Mouse (Mus musculus): ENCODE data around the gene Gm11634. TPM values are rescaled to one million over a fixed set of nuclear protein-coding genes. Genes with fewer than 3 reads are reported as not detected.
"Not testable (repeated sequence)": the region's sequence is repeated elsewhere in the genome, so short reads cannot be mapped to it uniquely, and the experiment has no call there.

Gene Gm11634
- total RNA-seq, 1 experiment, result not detected

DNA sequence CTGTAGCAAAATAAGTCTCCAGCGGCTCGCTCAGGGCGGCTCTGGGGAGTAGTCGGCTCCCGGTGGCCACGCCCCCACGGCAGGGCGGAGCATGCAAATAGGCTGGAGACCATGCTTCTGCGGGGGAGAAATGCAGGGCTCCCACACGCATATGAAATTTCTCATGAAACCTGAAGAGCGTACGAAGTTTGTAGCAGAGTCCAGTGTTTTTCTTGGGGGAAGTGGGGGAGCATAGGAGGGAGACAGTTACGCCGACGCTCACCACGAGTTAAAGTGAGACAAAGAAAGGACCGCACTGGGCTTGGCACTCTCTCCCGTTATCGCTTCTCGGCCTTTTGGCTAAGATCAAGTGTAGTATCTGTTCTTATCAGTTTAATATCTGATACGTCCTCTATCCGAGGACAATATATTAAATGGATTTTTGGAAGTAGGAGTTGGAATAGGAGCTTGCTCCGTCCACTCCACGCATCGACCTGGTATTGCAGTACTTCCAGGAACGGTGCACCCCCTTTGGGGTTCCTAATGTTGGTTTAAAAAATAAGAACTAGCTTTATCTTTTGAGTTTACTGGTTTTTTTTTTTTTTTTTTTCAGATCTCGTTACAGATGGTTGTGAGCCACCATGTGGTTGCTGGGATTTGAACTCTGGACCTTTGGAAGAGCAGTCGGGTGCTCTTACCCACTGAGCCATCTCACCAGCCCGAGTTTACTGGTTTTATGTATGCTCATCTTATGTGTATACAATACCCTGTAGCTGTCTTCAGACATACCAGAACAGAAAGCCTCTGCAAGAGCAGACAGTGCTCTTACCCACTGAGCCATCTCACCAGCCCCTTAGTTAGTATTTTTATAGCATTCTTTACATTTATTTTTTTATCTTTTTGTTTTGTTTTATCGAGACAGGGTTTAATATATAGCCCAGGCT lies 5.7 kb upstream of the Gm11634 start:
- DNase-seq (ENCODE audit: low read depth, low spot score), result peak; percentile 93
- in situ Hi-C loops (cut with MboI; ENCODE audit: low sequenced_read_pairs in 2 of 2, unreplicated experiment in 2 of 2); H3K36me3 ChIP-seq (ENCODE audit: control insufficient read depth, insufficient read depth, low read length, poor library complexity, severe bottlenecking); H3K9me3 ChIP-seq (ENCODE audit: control insufficient read depth, insufficient read depth, low read depth, low read length); H3K4me1 ChIP-seq (ENCODE audit: control insufficient read depth in 2 of 2, insufficient read depth in 2 of 2, low read length in 2 of 2, poor library complexity in 1 of 2): not testable (repeated sequence)
- Histone ChIP-seq H3K4me3 (ENCODE audit: insufficient read depth in 1 of 2, low read depth in 1 of 2, low read length in 2 of 2, poor library complexity in 1 of 2, severe bottlenecking in 1 of 2) (peak overlapping the region in 1 of 2 experiments; percentile 14; a peak in 1 of 4 replicates), H3K9ac (ENCODE audit: insufficient read depth, low read depth, low read length, poor library complexity, severe bottlenecking) (peak overlapping the region; percentile 76), H3K27ac (ENCODE audit: insufficient read depth, low read depth, low read length, poor library complexity, severe bottlenecking) (peak overlapping the region; percentile 99)
- TF ChIP-seq HCFC1 (IDR thresholded peaks at IDR 0.05; ENCODE audit: borderline replicate concordance, insufficient read depth, low read length), result peak; percentile 58; the same call in 1 of the 2 replicates

DNA sequence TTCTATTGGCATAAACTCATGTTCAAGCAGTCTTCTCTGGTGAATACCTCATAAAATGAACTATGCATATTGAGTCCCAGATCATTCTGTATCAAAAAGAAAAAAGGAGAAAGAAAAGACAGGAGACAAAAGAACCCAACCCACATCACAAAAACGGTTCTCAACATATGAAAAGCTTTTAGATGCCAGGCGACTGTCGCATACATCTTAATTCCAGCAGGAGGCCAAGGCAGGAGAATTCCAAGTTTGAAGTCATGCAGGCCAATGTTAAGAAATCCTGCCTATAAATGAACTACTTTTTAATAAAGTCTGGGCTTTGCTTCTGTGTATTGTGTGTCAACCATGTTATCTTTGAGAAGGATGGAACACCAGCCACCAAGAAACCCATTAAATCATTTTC lies 5.1 kb upstream of the Gm11634 start:
- no peak overlapping the region for H3K4me3 ChIP-seq (ENCODE audit: insufficient read depth in 1 of 2, low read depth in 1 of 2, low read length in 2 of 2, poor library complexity in 1 of 2, severe bottlenecking in 1 of 2)

DNA sequence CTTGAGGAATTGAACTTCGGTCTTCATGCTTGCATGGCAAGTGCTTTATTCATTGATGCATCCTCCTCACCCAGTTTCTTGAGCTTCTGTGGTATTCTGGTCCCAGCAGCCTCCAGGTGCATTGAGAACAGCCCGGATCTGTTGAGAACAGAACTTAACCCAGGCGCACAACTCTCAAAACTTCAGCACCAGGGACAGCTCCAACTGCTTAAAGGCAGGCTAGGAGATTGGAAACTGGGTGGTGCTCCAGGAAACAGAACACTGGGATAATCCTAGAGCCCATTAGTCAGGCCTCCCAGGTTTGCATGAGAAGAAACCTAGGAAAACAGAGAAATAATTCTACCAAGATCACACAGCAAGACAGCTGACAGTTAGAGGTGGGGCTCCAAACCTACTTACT lies 3.4 kb upstream of the Gm11634 start:
- DNase-seq (ENCODE audit: low read depth, low spot score), result peak; percentile 92
- Histone ChIP-seq H3K27ac (ENCODE audit: insufficient read depth, low read depth, low read length, poor library complexity, severe bottlenecking) (no peak overlapping the region), H3K9me3 (ENCODE audit: control insufficient read depth, insufficient read depth, low read depth, low read length) (no peaks in the 10 kb centered on the region), H3K4me1 (ENCODE audit: control insufficient read depth in 2 of 2, insufficient read depth in 2 of 2, low read length in 2 of 2, poor library complexity in 1 of 2) (no peaks in the 10 kb centered on the region), H3K4me3 (ENCODE audit: insufficient read depth in 1 of 2, low read depth in 1 of 2, low read length in 2 of 2, poor library complexity in 1 of 2, severe bottlenecking in 1 of 2) (no peak overlapping the region), H3K36me3 (ENCODE audit: control insufficient read depth, insufficient read depth, low read length, poor library complexity, severe bottlenecking) (no peaks in the 10 kb centered on the region), H3K9ac (ENCODE audit: insufficient read depth, low read depth, low read length, poor library complexity, severe bottlenecking) (no peak overlapping the region)
- in situ Hi-C loops (cut with MboI; ENCODE audit: low sequenced_read_pairs in 2 of 2, unreplicated experiment in 2 of 2), result no loop called here
- TF ChIP-seq MAFK (IDR thresholded peaks at IDR 0.05; ENCODE audit: insufficient read depth, low read depth, low read length) (no peak), ZC3H11A (IDR thresholded peaks at IDR 0.05; ENCODE audit: borderline replicate concordance, low read depth, low read length) (no peak), ZNF384 (IDR thresholded peaks at IDR 0.05; ENCODE audit: low read depth, low read length) (no peak), HCFC1 (IDR thresholded peaks at IDR 0.05; ENCODE audit: borderline replicate concordance, insufficient read depth, low read length) (no peak)

More for the DNA sequence above, 5.1 kb upstream of the Gm11634 start:
- H3K4me1 ChIP-seq (ENCODE audit: control insufficient read depth in 2 of 2, insufficient read depth in 2 of 2, low read length in 2 of 2, poor library complexity in 1 of 2), result no peaks in the 10 kb centered on the region
- DNase-seq (ENCODE audit: low read depth, low spot score), result no peak
- in situ Hi-C loops (cut with MboI; ENCODE audit: low sequenced_read_pairs in 2 of 2, unreplicated experiment in 2 of 2), result no loop called here
- TF ChIP-seq ZC3H11A (IDR thresholded peaks at IDR 0.05; ENCODE audit: borderline replicate concordance, low read depth, low read length) (no peak), CHD2 (IDR thresholded peaks at IDR 0.05; ENCODE audit: low read depth, low read length) (no peak), ZNF384 (IDR thresholded peaks at IDR 0.05; ENCODE audit: low read depth, low read length) (no peak), MAFK (IDR thresholded peaks at IDR 0.05; ENCODE audit: insufficient read depth, low read depth, low read length) (no peak), HCFC1 (IDR thresholded peaks at IDR 0.05; ENCODE audit: borderline replicate concordance, insufficient read depth, low read length) (no peak)
- H3K27ac ChIP-seq (ENCODE audit: insufficient read depth, low read depth, low read length, poor library complexity, severe bottlenecking), result peak overlapping the region; percentile 99; the same call in 1 of the 2 replicates
- H3K9me3 ChIP-seq (ENCODE audit: control insufficient read depth, insufficient read depth, low read depth, low read length), result 0 out of 2 replicates have a peak, but pooled peaks cover 2% of the 10 kb centered on the region
- H3K36me3 ChIP-seq (ENCODE audit: control insufficient read depth, insufficient read depth, low read length, poor library complexity, severe bottlenecking), result no peaks in the 10 kb centered on the region
- no peak overlapping the region for H3K9ac ChIP-seq (ENCODE audit: insufficient read depth, low read depth, low read length, poor library complexity, severe bottlenecking)

DNA sequence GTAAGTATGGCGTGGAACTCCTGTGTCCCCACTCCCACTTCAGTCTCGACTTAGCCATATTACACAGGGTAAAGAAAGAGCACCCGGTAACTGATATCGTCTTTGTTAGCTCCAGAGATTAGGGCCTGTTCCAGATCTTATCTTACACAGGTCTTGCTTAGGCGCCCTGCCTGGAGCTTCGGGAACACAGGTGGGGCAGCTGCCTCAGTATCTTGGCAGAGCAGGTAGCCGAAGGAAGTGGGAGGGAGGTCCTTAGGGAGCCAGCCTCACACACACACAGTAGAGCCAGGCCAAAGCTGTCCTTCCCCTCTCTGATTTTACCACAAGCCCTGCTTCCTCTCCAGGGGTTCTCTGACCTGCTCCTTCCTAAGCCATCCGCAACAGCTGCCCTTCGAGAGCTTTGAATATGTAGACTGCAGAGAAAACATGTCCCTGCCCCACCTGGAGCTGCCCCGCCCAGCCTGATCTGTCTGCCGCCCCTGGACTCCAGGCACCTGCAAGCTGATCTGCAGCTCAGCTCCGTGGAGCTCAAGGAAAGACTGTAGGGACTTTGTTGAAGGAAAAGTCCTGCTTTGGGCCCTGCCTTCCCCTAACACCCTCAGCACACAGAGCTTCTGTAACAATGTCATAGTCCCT lies 8.9 kb downstream of the Gm11634 start:
- TF ChIP-seq MAFK (IDR thresholded peaks at IDR 0.05; ENCODE audit: insufficient read depth, low read depth, low read length) (no peak), HCFC1 (IDR thresholded peaks at IDR 0.05; ENCODE audit: borderline replicate concordance, insufficient read depth, low read length) (no peak), ZC3H11A (IDR thresholded peaks at IDR 0.05; ENCODE audit: borderline replicate concordance, low read depth, low read length) (no peak), CHD2 (IDR thresholded peaks at IDR 0.05; ENCODE audit: low read depth, low read length) (no peak), ZNF384 (IDR thresholded peaks at IDR 0.05; ENCODE audit: low read depth, low read length) (no peak)
- in situ Hi-C loops (cut with MboI; ENCODE audit: low sequenced_read_pairs in 2 of 2, unreplicated experiment in 2 of 2), result no loop called here
- Histone ChIP-seq H3K27ac (ENCODE audit: insufficient read depth, low read depth, low read length, poor library complexity, severe bottlenecking) (peak overlapping the region; percentile 27; the same call in 1 of the 2 replicates), H3K4me1 (ENCODE audit: control insufficient read depth in 2 of 2, insufficient read depth in 2 of 2, low read length in 2 of 2, poor library complexity in 1 of 2) (peaks cover 8 to 22% of the 10 kb centered on the region in 2 experiments), H3K36me3 (ENCODE audit: control insufficient read depth, insufficient read depth, low read length, poor library complexity, severe bottlenecking) (peaks cover 7% of the 10 kb centered on the region; the same call in 1 of the 2 replicates), H3K9ac (ENCODE audit: insufficient read depth, low read depth, low read length, poor library complexity, severe bottlenecking) (peak overlapping the region; percentile 24; the same call in 1 of the 2 replicates), H3K4me3 (ENCODE audit: insufficient read depth in 1 of 2, low read depth in 1 of 2, low read length in 2 of 2, poor library complexity in 1 of 2, severe bottlenecking in 1 of 2) (peak overlapping the region; percentile 4 to 6; a peak in 2 of 4 replicates), H3K9me3 (ENCODE audit: control insufficient read depth, insufficient read depth, low read depth, low read length) (no peaks in the 10 kb centered on the region)
- DNase-seq (ENCODE audit: low read depth, low spot score), result no peak

Data from ES-E14 (cell line).